Mouse (Mus musculus): ENCODE results near the gene Per2.

GRCm38 (mm10) chr1:91436380-91437082 is 22.6 kb downstream of the Per2 start:
- no peak for TF ChIP-seq EP300 (IDR thresholded peaks at IDR 0.05; ENCODE audit: low read depth)
- TF ChIP-seq CTCF (IDR thresholded peaks at IDR 0.05; ENCODE audit: low read depth): no peak; the same call in 1 of the 2 replicates

Measured in liver, embryonic 14.5 days (tissue).